Mouse (Mus musculus) midbrain, embryonic 14.5 days (tissue): Measurements from ENCODE around the gene Ovca2. TPM values are rescaled to one million over a fixed set of nuclear protein-coding genes. Genes with fewer than 3 reads are reported as not detected.
A peak's percentile ranks its signal among the peaks of the same experiment; 100 is the strongest.

Experiments used
- ATAC-seq: fragments of 200-750 bp; cut with Nextera tagmentation; 2 replicates; pipeline ENCODE4 v1.8.0; 2017; ENCODE audit warnings: moderate number of reproducible peaks, moderate library complexity; ENCODE audit not compliant: low FRiP score, low TSS enrichment
- DNase-seq: peaks from one replicate; pipeline ENCODE4 v3.0.0-alpha.2; 2015
- H3K27ac ChIP-seq: fragments of 300-500 bp; sonication (generic); replicated peaks from 2 replicates; pipeline ENCODE4 v1.5.1; 2014; ENCODE audit warnings: mild to moderate bottlenecking, low read depth, low read length, moderate library complexity
- H3K27me3 ChIP-seq: fragments of 300-500 bp; sonication (generic); 2 replicates; pipeline ENCODE4 v1.6.1; 2014; ENCODE audit warnings: low read length, control low read depth, mixed read lengths; ENCODE audit not compliant: control insufficient read depth, insufficient read depth
- H3K36me3 ChIP-seq: fragments of 300-500 bp; sonication (generic); 2 replicates; pipeline ENCODE4 v1.6.1; 2014; ENCODE audit warnings: low read length, control low read depth; ENCODE audit not compliant: control insufficient read depth, insufficient read depth
- H3K4me1 ChIP-seq: fragments of 300-500 bp; sonication (generic); 2 replicates; pipeline ENCODE4 v1.6.1; 2014; ENCODE audit warnings: mild to moderate bottlenecking, antibody characterized with exemption, low read length, control low read depth; ENCODE audit not compliant: control insufficient read depth, insufficient read depth
- H3K4me2 ChIP-seq: fragments of 300-500 bp; sonication (generic); 2 replicates; pipeline ENCODE4 v1.6.1; 2014; ENCODE audit warnings: mild to moderate bottlenecking, low read length, moderate library complexity
- H3K4me3 ChIP-seq: fragments of 300-500 bp; sonication (generic); replicated peaks from 2 replicates; pipeline ENCODE4 v1.5.1; 2014; ENCODE audit warnings: low read depth, low read length
- H3K9ac ChIP-seq: fragments of 300-500 bp; sonication (generic); replicated peaks from 2 replicates; pipeline ENCODE4 v1.6.1; 2014; ENCODE audit warnings: mild to moderate bottlenecking, low read length, moderate library complexity
- H3K9me3 ChIP-seq: fragments of 300-500 bp; sonication (generic); 2 replicates; pipeline ENCODE4 v1.6.1; 2016; ENCODE audit warnings: low read length, control low read depth, mixed read lengths; ENCODE audit not compliant: control insufficient read depth
- WGBS: fragments of 180-500 bp; shearing (Covaris S2); extraction: QIAGEN DNeasy Blood & Tissue Kit; methylation state at CpG from one replicate; pipeline ENCODE4 v1.1.7; 2014; 5-methylcytosine and 5-hydroxymethylcytosine counted together
- microRNA counts: library from miRNA; unstranded; fragments of <30 nt; microRNA quantifications from one replicate; lab custom pipeline; 2016
- microRNA-seq: library from miRNA; unstranded; fragments of <30 nt; microRNA quantifications from one replicate; pipeline ENCODE4, GENCODE M21; 2016
- polyA plus RNA-seq: library from polyadenylated mRNA; unstranded; fragments of >200 nt; fragmentation: Nextera tagmentation; extraction: Ambion mirVana; gene quantifications from 2 replicates; pipeline ENCODE4 v1.2.1, GENCODE M21; 2014

Ovca2 gene
- polyA plus RNA-seq, 1 experiment from 2014 or later, result 20.2 TPM

DNA sequence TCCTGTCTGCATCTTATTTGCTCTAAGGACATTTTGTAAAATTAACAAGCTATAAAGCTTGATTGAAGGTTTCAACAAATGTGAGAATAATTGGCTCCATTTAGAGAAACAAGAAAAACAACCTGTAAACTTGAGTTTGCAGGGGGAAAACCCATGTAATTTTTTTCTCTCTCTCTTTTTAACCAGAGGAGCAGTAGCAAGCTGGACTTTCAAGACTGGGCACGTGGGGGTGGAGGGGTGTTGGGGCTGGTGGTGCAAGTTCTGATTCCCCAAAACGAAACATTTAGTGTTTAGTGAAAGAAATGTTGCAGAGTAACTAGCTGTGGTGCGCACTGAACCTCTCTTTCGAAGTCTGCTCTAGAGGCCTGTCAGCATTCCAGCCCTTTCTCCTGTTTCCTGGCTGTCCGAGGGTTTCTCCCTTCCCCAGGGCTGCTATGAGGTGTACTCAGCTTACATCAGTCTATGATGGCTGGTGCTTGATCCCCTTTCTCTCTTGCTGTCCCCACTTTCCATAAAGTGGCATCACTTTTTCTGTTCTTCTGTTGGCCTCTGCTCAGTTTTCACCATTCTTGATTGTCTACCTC is 44.1 kb downstream of the Ovca2 start:
- H3K27ac ChIP-seq, result no peak overlapping the region
- no peak overlapping the region for H3K4me2 ChIP-seq
- no peak overlapping the region for H3K9ac ChIP-seq
- H3K4me3 ChIP-seq, result no peak overlapping the region
- 0 out of 2 replicates have a peak, but pooled peaks cover 4% of the 10 kb centered on the region for H3K4me1 ChIP-seq
- H3K27me3 ChIP-seq, result no peaks in the 10 kb centered on the region
- H3K9me3 ChIP-seq, result no peaks in the 10 kb centered on the region
- peaks cover 10% of the 10 kb centered on the region for H3K36me3 ChIP-seq
- no peak for DNase-seq
- WGBS, result 91% methylated on average over 5 of the region's 5 CpGs
- no peak for ATAC-seq

DNA sequence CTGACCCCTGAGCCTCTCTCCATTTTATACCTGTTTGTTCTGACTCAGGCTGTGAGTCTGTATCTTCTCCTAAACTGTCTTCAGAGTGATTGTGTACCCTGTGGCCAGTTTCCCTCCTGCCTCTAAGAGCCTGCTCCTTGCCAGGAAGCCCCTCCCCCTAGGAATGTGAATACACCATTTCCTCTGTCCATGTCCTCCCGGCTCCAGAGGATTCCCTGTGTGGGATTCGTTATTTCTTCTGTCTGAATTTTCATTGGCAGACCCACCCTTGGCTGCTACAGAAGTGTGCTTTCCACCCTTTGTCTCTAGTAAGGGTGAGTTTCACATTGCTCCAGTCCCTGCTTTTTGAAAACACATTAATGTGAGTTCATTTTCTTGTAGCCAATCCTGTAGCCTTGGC is 44.7 kb downstream of the Ovca2 start:
- ATAC-seq (no peak), DNase-seq (peak; percentile 48)
- no peak overlapping the region for H3K4me2 ChIP-seq
- H3K4me1 ChIP-seq, result 0 out of 2 replicates have a peak, but pooled peaks cover 4% of the 10 kb centered on the region
- no peak overlapping the region for H3K4me3 ChIP-seq
- H3K27ac ChIP-seq, result peak overlapping the region; percentile 21; the same call in 1 of the 2 replicates
- no peak overlapping the region for H3K9ac ChIP-seq
- H3K36me3 ChIP-seq, result peaks cover 6% of the 10 kb centered on the region
- no peaks in the 10 kb centered on the region for H3K9me3 ChIP-seq
- H3K27me3 ChIP-seq, result no peaks in the 10 kb centered on the region
- WGBS, result 22% methylated on average over 2 of the region's 2 CpGs

- ATAC-seq (no peak), DNase-seq (no peak)
- Histone ChIP-seq H3K27ac (peak overlapping the region; percentile 21; the same call in 1 of the 2 replicates), H3K4me2 (no peak overlapping the region), H3K36me3 (peaks cover 5% of the 10 kb centered on the region), H3K9ac (no peak overlapping the region), H3K4me1 (0 out of 2 replicates have a peak, but pooled peaks cover 4% of the 10 kb centered on the region), H3K4me3 (no peak overlapping the region), H3K27me3 (no peaks in the 10 kb centered on the region), H3K9me3 (no peaks in the 10 kb centered on the region)
- WGBS, result 95% methylated on average over 5 of the region's 5 CpGs
Measured at GRCm38 (mm10) chr11:75133391-75133790, 45.2 kb downstream of the Ovca2 start.

DNA sequence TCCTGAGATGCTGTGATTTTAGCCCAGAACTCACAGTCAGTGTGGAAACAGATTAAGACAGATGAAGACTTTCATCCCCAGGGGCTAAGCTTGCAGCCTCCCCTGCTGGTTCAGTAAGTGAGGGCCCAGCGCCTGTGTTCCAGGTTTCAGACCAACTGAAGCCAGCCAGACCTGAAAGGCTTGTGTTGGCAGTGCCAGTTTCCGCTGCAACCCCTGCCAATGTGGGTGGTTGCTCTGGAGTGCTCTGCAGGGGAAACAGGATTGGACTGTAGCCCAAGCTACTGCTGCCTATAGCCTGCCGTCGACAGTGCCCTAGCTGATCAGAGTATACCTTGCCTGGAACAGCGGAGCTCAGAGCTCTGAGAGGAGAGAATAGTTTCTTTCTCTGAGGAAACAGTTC is 46.4 kb downstream of the Ovca2 start:
- Histone ChIP-seq H3K27me3 (no peaks in the 10 kb centered on the region), H3K4me3 (no peak overlapping the region), H3K27ac (no peak overlapping the region), H3K4me2 (no peak overlapping the region), H3K4me1 (0 out of 2 replicates have a peak, but pooled peaks cover 4% of the 10 kb centered on the region), H3K9me3 (no peaks in the 10 kb centered on the region), H3K36me3 (no peaks in the 10 kb centered on the region), H3K9ac (no peak overlapping the region)
- 79% methylated on average over 5 of the region's 5 CpGs for WGBS
- DNase-seq (peak; percentile 54), ATAC-seq (no peak)

DNA sequence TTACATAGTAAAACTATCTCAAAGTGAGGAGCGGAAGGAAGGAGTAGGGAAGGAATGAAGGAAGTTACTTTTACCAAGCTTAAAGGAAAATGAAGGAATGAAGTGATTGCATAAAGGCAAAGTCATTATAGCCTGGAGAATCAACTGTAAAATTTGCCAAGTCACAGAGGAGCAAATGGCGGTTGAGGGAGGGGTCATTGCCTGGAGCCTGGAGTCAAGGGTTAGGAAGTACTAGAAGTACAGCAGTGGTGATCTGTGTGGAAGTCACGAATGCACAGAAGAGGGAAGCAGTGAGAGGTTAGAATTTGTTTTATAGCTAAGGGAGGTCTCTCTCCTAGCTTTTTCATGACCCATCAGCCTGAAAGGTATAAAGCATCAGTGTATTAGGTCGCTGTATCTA is 47.3 kb downstream of the Ovca2 start:
- no peak overlapping the region for H3K4me2 ChIP-seq
- H3K9me3 ChIP-seq, result no peaks in the 10 kb centered on the region
- no peak overlapping the region for H3K9ac ChIP-seq
- no peak overlapping the region for H3K27ac ChIP-seq
- H3K36me3 ChIP-seq, result no peaks in the 10 kb centered on the region
- 0 out of 2 replicates have a peak, but pooled peaks cover 4% of the 10 kb centered on the region for H3K4me1 ChIP-seq
- H3K4me3 ChIP-seq, result no peak overlapping the region
- no peaks in the 10 kb centered on the region for H3K27me3 ChIP-seq
- no peak for DNase-seq
- ATAC-seq, result no peak
- 83% methylated on average over 4 of the region's 4 CpGs for WGBS

DNA sequence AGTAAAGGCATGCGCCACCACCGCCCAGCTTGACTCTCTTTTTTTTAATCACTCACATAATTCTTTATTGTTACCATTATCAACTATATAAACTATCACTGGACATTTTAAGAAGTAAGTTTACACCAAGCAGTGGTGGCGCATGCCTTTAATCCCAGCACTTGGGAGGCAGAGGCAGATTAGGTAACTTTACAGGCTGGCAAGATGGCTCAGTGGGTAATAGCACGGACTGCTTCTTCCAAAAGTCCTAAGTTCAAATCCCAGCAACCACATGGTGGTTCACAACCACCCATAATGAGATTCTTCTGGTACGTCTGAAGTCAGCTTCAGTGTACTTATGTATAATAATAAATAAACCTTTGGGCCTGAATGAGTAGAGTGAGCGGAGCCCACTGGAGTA is 49.2 kb downstream of the Ovca2 start:
- Histone ChIP-seq H3K9me3 (no peaks in the 10 kb centered on the region), H3K27me3 (no peaks in the 10 kb centered on the region), H3K4me1 (0 out of 2 replicates have a peak, but pooled peaks cover 4% of the 10 kb centered on the region), H3K27ac (no peak overlapping the region), H3K36me3 (no peaks in the 10 kb centered on the region), H3K4me3 (no peak overlapping the region), H3K4me2 (no peak overlapping the region), H3K9ac (no peak overlapping the region)
- ATAC-seq (no peak), DNase-seq (no peak)
- 95% methylated on average over 6 of the region's 6 CpGs for whole genome bisulfite sequencing

DNA sequence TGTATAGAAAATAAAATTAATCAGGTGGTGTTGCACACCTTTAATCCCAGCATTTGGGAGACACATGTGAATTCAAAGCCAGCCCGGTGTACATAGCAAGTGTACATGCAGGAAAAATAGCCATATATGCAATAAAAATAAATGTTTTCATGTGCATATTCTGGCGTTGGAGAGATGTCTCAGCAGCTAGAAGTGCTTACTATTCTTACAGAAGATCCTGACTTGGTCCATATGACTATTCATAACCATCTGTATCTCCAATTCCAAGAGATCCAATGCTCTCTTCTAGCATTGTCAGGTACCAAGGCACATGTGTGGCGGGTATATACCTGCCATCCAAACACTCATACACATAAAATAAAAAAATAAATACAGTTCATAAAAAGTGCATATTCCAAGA is 52.3 kb downstream of the Ovca2 start:
- no peak for DNase-seq
- Histone ChIP-seq H3K4me2 (no peak overlapping the region), H3K4me1 (no peaks in the 10 kb centered on the region), H3K9me3 (no peaks in the 10 kb centered on the region), H3K27me3 (no peaks in the 10 kb centered on the region), H3K9ac (no peak overlapping the region), H3K4me3 (no peak overlapping the region), H3K27ac (no peak overlapping the region), H3K36me3 (no peaks in the 10 kb centered on the region)
- no peak for ATAC-seq
- 95% methylated on average over 3 of the region's 3 CpGs for WGBS

MicroRNAs encoded within 50 kb of the gene (microRNA counts, 519-probe panel; counts per million panel counts)
- microRNA mmu-miR-132 (lab: Ali Mortazavi, UCI) (4,996 counts per million, percentile 49 among the panel's probes with 10 or more counts), microRNA mmu-miR-212 (lab: Ali Mortazavi, UCI) (not detected)

Small RNA genes within 50 kb of the gene (microRNA-seq; reads per million reads assigned to microRNA genes)
- gene Mir132, result 792 reads per million, percentile 79 among the genes with 10 or more reads in this experiment
- 40.7 reads per million, percentile 46 among the genes with 10 or more reads in this experiment for gene Mir212

Other genes starting within 250 kb of the Ovca2 start
- gene Hic1, start 9.3 kb downstream of the Ovca2 start, polyA plus RNA-seq, result 0.66 and 0.92 TPM in 2 replicates
- 13.7 and 14.8 TPM in 2 replicates for gene Dph1, start 12.4 kb upstream of the Ovca2 start, polyA plus RNA-seq
- gene Rtn4rl1, start 14.9 kb upstream of the Ovca2 start, polyA plus RNA-seq, result 16.5 and 17.4 TPM in 2 replicates
- gene Rpa1, start 169.5 kb upstream of the Ovca2 start, polyA plus RNA-seq, result 48.3 and 50.0 TPM in 2 replicates
- 9.5 and 12.0 TPM in 2 replicates for gene Smyd4, start 169.6 kb upstream of the Ovca2 start, polyA plus RNA-seq
- gene Serpinf1, start 243.9 kb upstream of the Ovca2 start, polyA plus RNA-seq, result 2.7 and 38.5 TPM in 2 replicates